Mouse (Mus musculus) CH12.LX (cell line): Measurements from ENCODE around the gene Gm49318. TPM values are rescaled to one million over a fixed set of nuclear protein-coding genes. Genes with fewer than 3 reads are reported as not detected.

ENCODE experiments used
- DNase-seq: peaks from one replicate; pipeline ENCODE4 v3.0.0-alpha.2; 2013; ENCODE audit errors: extremely low read depth
- H3K27ac ChIP-seq: 2 replicates; pipeline ENCODE4 v1.5.1; 2012; ENCODE audit warnings: low read depth, mild to moderate bottlenecking, control low read depth, moderate library complexity; ENCODE audit not compliant: insufficient read depth
- H3K27me3 ChIP-seq: replicated peaks from 2 replicates; pipeline ENCODE3; 2012; ENCODE audit warnings: inconsistent platforms
- H3K36me3 ChIP-seq, 2 experiments: replicated peaks in 1 of 2; 2 replicates each; pipeline versions ENCODE3 to v1.6.1; 2012; ENCODE audit warnings: inconsistent platforms in 1 of 2, low read length in 1 of 2, mild to moderate bottlenecking in 1 of 2, mixed read lengths in 1 of 2, moderate library complexity in 1 of 2; ENCODE audit not compliant: control insufficient read depth in 1 of 2, insufficient read depth in 1 of 2
- H3K4me1 ChIP-seq, 2 experiments: 2 replicates each; pipeline ENCODE4 v1.6.1; 2012; ENCODE audit warnings: inconsistent platforms in 1 of 2, moderate library complexity in 1 of 2; ENCODE audit not compliant: insufficient read depth in 2 of 2, control insufficient read depth in 1 of 2
- H3K4me2 ChIP-seq: 2 replicates; pipeline ENCODE4 v1.6.1; 2012; ENCODE audit warnings: low read depth, mild to moderate bottlenecking, control low read depth; ENCODE audit not compliant: poor library complexity, insufficient read depth, severe bottlenecking
- H3K4me3 ChIP-seq, 3 experiments: fragments of 150-350 bp in 1 of 3; sonication (generic) in 1 of 3; replicated peaks in 1 of 3; 2 replicates each; pipeline versions ENCODE3 to v1.5.1; 2011 to 2012; ENCODE audit warnings: low read depth in 2 of 3, low read length in 2 of 3, mild to moderate bottlenecking in 2 of 3, moderate library complexity in 2 of 3, control low read depth in 1 of 3, improper control_type of control experiment in 1 of 3, inconsistent platforms in 1 of 3, mixed read lengths in 1 of 3; ENCODE audit not compliant: poor library complexity in 1 of 3
- H3K79me2 ChIP-seq: replicated peaks from 2 replicates; pipeline ENCODE4 v1.6.1; 2012; ENCODE audit warnings: mild to moderate bottlenecking, moderate library complexity; ENCODE audit not compliant: control insufficient read depth, poor library complexity, insufficient read depth, severe bottlenecking; ENCODE audit errors: extremely low read depth
- H3K9ac ChIP-seq: 2 replicates; pipeline ENCODE4 v1.6.1; 2012; ENCODE audit warnings: low read depth, mild to moderate bottlenecking, control low read depth, moderate library complexity; ENCODE audit not compliant: insufficient read depth
- H3K9me3 ChIP-seq: replicated peaks from 2 replicates; pipeline ENCODE3; 2012; ENCODE audit warnings: low read length, inconsistent platforms, mixed read lengths
- CHD2 ChIP-seq: IDR thresholded peaks from 2 replicates; pipeline ENCODE4 v1.6.1; 2011; ENCODE audit warnings: low read length, improper control_type of control experiment
- E2F4 ChIP-seq: IDR thresholded peaks from 2 replicates; pipeline ENCODE4 v1.6.1; 2011; ENCODE audit warnings: low read depth, low read length, improper control_type of control experiment; ENCODE audit not compliant: insufficient replicate concordance
- ELF1 ChIP-seq: IDR thresholded peaks from 2 replicates; pipeline ENCODE4 v1.6.1; 2014; ENCODE audit warnings: low read depth, mild to moderate bottlenecking, inconsistent platforms, low read length, improper control_type of control experiment
- EP300 ChIP-seq: IDR thresholded peaks from 2 replicates; pipeline ENCODE4 v1.6.1; 2011; ENCODE audit warnings: low read length, improper control_type of control experiment
- HCFC1 ChIP-seq: IDR thresholded peaks from 2 replicates; pipeline ENCODE4 v1.6.1; 2012; ENCODE audit warnings: low read depth, mild to moderate bottlenecking, inconsistent platforms, low read length, improper control_type of control experiment
- JUN ChIP-seq: IDR thresholded peaks from 2 replicates; pipeline ENCODE4 v1.6.1; 2011; ENCODE audit warnings: low read depth, mild to moderate bottlenecking, low read length, improper control_type of control experiment, moderate library complexity; ENCODE audit not compliant: insufficient read depth
- JUND ChIP-seq: conservative IDR thresholded peaks from 2 replicates; pipeline ENCODE4 v1.6.1; 2011; ENCODE audit warnings: low read depth, low read length, improper control_type of control experiment
- MAX ChIP-seq: IDR thresholded peaks from 2 replicates; pipeline ENCODE4 v1.6.1; 2011; ENCODE audit warnings: low read length, improper control_type of control experiment
- MXI1 ChIP-seq: IDR thresholded peaks from 2 replicates; pipeline ENCODE4 v1.6.1; 2011; ENCODE audit warnings: mild to moderate bottlenecking, low read depth, low read length, improper control_type of control experiment
- MYC ChIP-seq: IDR thresholded peaks from 2 replicates; pipeline ENCODE4 v1.6.1; 2011; ENCODE audit warnings: low read depth, mild to moderate bottlenecking, improper control_type of control experiment, low read length
- NELFE ChIP-seq: IDR thresholded peaks from 2 replicates; pipeline ENCODE4 v1.6.1; 2011; ENCODE audit warnings: low read depth, low read length, improper control_type of control experiment
- PAX5 ChIP-seq: IDR thresholded peaks from 2 replicates; pipeline ENCODE4 v1.6.1; 2012; ENCODE audit warnings: low read length, inconsistent platforms, mixed read lengths
- POLR2A ChIP-seq: IDR thresholded peaks from 2 replicates; pipeline ENCODE4 v1.6.1; 2011; ENCODE audit warnings: low read depth, mild to moderate bottlenecking, improper control_type of control experiment, low read length
- POLR2AphosphoS2 ChIP-seq: IDR thresholded peaks from 2 replicates; pipeline ENCODE4 v1.6.1; 2011; ENCODE audit warnings: low read depth, low read length, improper control_type of control experiment
- RAD21 ChIP-seq: IDR thresholded peaks from 2 replicates; pipeline ENCODE4 v1.6.1; 2011; ENCODE audit warnings: low read depth, mild to moderate bottlenecking, low read length, improper control_type of control experiment, moderate library complexity
- RCOR1 ChIP-seq: conservative IDR thresholded peaks from 2 replicates; pipeline ENCODE4 v1.6.1; 2012; ENCODE audit warnings: low read depth, mild to moderate bottlenecking, inconsistent platforms, low read length, improper control_type of control experiment
- UBTF ChIP-seq: IDR thresholded peaks from 2 replicates; pipeline ENCODE4 v1.6.1; 2012; ENCODE audit warnings: low read depth, mild to moderate bottlenecking, inconsistent platforms, low read length, improper control_type of control experiment, moderate library complexity
- ZC3H11A ChIP-seq: IDR thresholded peaks from 2 replicates; pipeline ENCODE4 v1.6.1; 2012; ENCODE audit warnings: low read depth, mild to moderate bottlenecking, inconsistent platforms, low read length, improper control_type of control experiment
- ZMIZ1 ChIP-seq: IDR thresholded peaks from 2 replicates; pipeline ENCODE4 v1.6.1; 2012; ENCODE audit warnings: low read depth, mild to moderate bottlenecking, inconsistent platforms, low read length, improper control_type of control experiment
- ZNF384 ChIP-seq: IDR thresholded peaks from 2 replicates; pipeline ENCODE4 v1.6.1; 2012; ENCODE audit warnings: low read depth, low read length, improper control_type of control experiment, inconsistent platforms
- dilution Hi-C: fragments of 300-500 bp; cut with MboI; formaldehyde crosslinking; loops from 2 replicates; pipeline ENCODE4 v1.14.3; 2020; ENCODE audit warnings: low sequenced_read_pairs; ENCODE audit not compliant: extremely low pct_unique_long_range_greater_than_20kb, extremely low pct_ligation_motif_present
- in situ Hi-C: fragments of 300-500 bp; cut with MboI; formaldehyde crosslinking; loops from 3 replicates; pipeline ENCODE4 v1.14.3; 2019; ENCODE audit warnings: low sequenced_read_pairs, low pct_ligation_motif_present, low pct_unique_long_range_greater_than_20kb, mixed read lengths
- polyA plus RNA-seq: library from polyadenylated mRNA; unstranded; fragments of >175 nt; gene quantifications from 2 replicates; pipeline ENCODE4 v1.2.1, GENCODE M21; 2012; ENCODE audit warnings: low read depth; ENCODE audit not compliant: insufficient read length
- total RNA-seq, 2 experiments: library from RNA; depleted of rRNA; stranded (reverse); fragments of 300-350 nt in 1 of 2; fragments of >200 nt in 1 of 2; gene quantifications; 2 replicates each; pipeline ENCODE4 v1.2.3; 2012 to 2014

Gm49318 gene
- total and polyA plus RNA-seq, 3 experiments = not detected

- no peak for TF ChIP-seq ZNF384
- TF ChIP-seq POLR2AphosphoS2 = no peak
- TF ChIP-seq NELFE = no peak
- TF ChIP-seq MYC = no peak
- no peak for TF ChIP-seq RCOR1
- no peak for TF ChIP-seq RAD21
- TF ChIP-seq UBTF = no peak
- no peak for TF ChIP-seq HCFC1
- TF ChIP-seq ELF1 = no peak
- no peak for TF ChIP-seq PAX5
- TF ChIP-seq MAX = no peak
- TF ChIP-seq JUN = no peak
- no peak for TF ChIP-seq EP300
- TF ChIP-seq POLR2A = no peak
- dilution Hi-C loops = no loop called here
- Histone ChIP-seq H3K4me1 (no peaks in the 10 kb centered on the region), H3K36me3 (no peaks in the 10 kb centered on the region), H3K27ac (no peak overlapping the region), H3K27me3 (peaks cover 67% of the 10 kb centered on the region), H3K4me2 (no peak overlapping the region), H3K79me2 (no peaks in the 10 kb centered on the region), H3K9me3 (peaks cover 3% of the 10 kb centered on the region), H3K9ac (no peak overlapping the region), H3K4me3 (no peak overlapping the region)
- in situ Hi-C loops = no loop called here
- DNase-seq = no peak
These were observed 78.8 kb downstream of the Gm49318 start for GRCm38 (mm10) chr9:21992227-21992626.

GRCm38 (mm10) chr9:21989230-21990110, 81.6 kb downstream of the Gm49318 start, which contains the start of gene Rgl3:
Gene Rgl3, minus strand, starts transcription at chr9:21989446.
- no peaks in the 10 kb centered on the region for H3K9me3 ChIP-seq
- no peaks in the 10 kb centered on the region for H3K4me1 ChIP-seq
- H3K27ac ChIP-seq = no peak within 1 kb of the TSS
- no peaks in the 10 kb centered on the region for H3K36me3 ChIP-seq
- no peak within 1 kb of the TSS for H3K4me2 ChIP-seq
- peaks cover 77% of the 10 kb centered on the region for H3K27me3 ChIP-seq
- DNase-seq = no peak
- in situ Hi-C loops = no loop called here
- dilution Hi-C loops = no loop called here
- TF ChIP-seq ZMIZ1 = no peak
- TF ChIP-seq CHD2 = no peak
- no peak for TF ChIP-seq POLR2AphosphoS2
- no peak for TF ChIP-seq JUND
- no peak for TF ChIP-seq ELF1
- no peak for TF ChIP-seq MXI1
- no peak for TF ChIP-seq ZC3H11A
- no peak for TF ChIP-seq E2F4
- no peak within 1 kb of the TSS for H3K4me3 ChIP-seq
- no peak within 1 kb of the TSS for H3K9ac ChIP-seq
- H3K79me2 ChIP-seq = no peaks in the 10 kb centered on the region
